Mouse (Mus musculus): ENCODE data around the gene Lamtor2. TPM values are rescaled to one million over a fixed set of nuclear protein-coding genes. Genes with fewer than 3 reads are reported as not detected.
"Not testable (repeated sequence)": the region's sequence is repeated elsewhere in the genome, so short reads cannot be mapped to it uniquely, and the experiment has no call there.

Lamtor2 gene
- polyA plus RNA-seq, 1 experiment from 2014 or later = 86.9 TPM

GRCm38 (mm10) chr3:88586640-88587039 is 33.8 kb upstream of the Lamtor2 start:
- no peak overlapping the region for H3K9ac ChIP-seq (ENCODE audit: low read depth, low read length)
- no peak overlapping the region for H3K4me2 ChIP-seq
- no peak overlapping the region for H3K27ac ChIP-seq (ENCODE audit: low read depth, low read length)
- H3K4me1 ChIP-seq (ENCODE audit: control insufficient read depth, insufficient read depth, low read length) = peaks cover 16% of the 10 kb centered on the region
- no peaks in the 10 kb centered on the region for H3K27me3 ChIP-seq (ENCODE audit: control insufficient read depth, insufficient read depth, low read length)
- H3K9me3 ChIP-seq (replicated peaks; ENCODE audit: control insufficient read depth, low read length) = no peaks in the 10 kb centered on the region
- peaks cover 13% of the 10 kb centered on the region for H3K36me3 ChIP-seq (ENCODE audit: control insufficient read depth, insufficient read depth, low read length)
- WGBS (ENCODE audit: insufficient replicate concordance) = 87% methylated on average over 5 of the region's 5 CpGs
- no peak overlapping the region for H3K4me3 ChIP-seq (ENCODE audit: low read depth, low read length)
- ATAC-seq (replicated peaks; ENCODE audit: insufficient number of reproducible peaks, low FRiP score, low TSS enrichment) = no peak

GRCm38 (mm10) chr3:88585769-88586168 is 32.9 kb upstream of the Lamtor2 start:
- no peak overlapping the region for H3K4me2 ChIP-seq
- peaks cover 13% of the 10 kb centered on the region for H3K36me3 ChIP-seq (ENCODE audit: control insufficient read depth, insufficient read depth, low read length)
- no peak overlapping the region for H3K27ac ChIP-seq (ENCODE audit: low read depth, low read length)
- no peak for ATAC-seq (replicated peaks; ENCODE audit: insufficient number of reproducible peaks, low FRiP score, low TSS enrichment)
- H3K9ac ChIP-seq (ENCODE audit: low read depth, low read length) = no peak overlapping the region
- H3K9me3 ChIP-seq (replicated peaks; ENCODE audit: control insufficient read depth, low read length) = no peaks in the 10 kb centered on the region
- 91% methylated on average over 6 of the region's 6 CpGs for WGBS (ENCODE audit: insufficient replicate concordance)
- peaks cover 7% of the 10 kb centered on the region for H3K4me1 ChIP-seq (ENCODE audit: control insufficient read depth, insufficient read depth, low read length)
- no peak overlapping the region for H3K4me3 ChIP-seq (ENCODE audit: low read depth, low read length)
- no peaks in the 10 kb centered on the region for H3K27me3 ChIP-seq (ENCODE audit: control insufficient read depth, insufficient read depth, low read length)

GRCm38 (mm10) chr3:88579454-88580117 is 26.7 kb upstream of the Lamtor2 start:
- H3K27me3 ChIP-seq (ENCODE audit: control insufficient read depth, insufficient read depth, low read length) = no peaks in the 10 kb centered on the region
- no peaks in the 10 kb centered on the region for H3K9me3 ChIP-seq (replicated peaks; ENCODE audit: control insufficient read depth, low read length)
- H3K4me2 ChIP-seq = peak overlapping the region; percentile 91
- under 1% methylated on average over 34 of the region's 34 CpGs for WGBS (ENCODE audit: insufficient replicate concordance)
- peak; percentile 70; the same call in 1 of the 2 replicates for ATAC-seq (replicated peaks; ENCODE audit: insufficient number of reproducible peaks, low FRiP score, low TSS enrichment)
- H3K9ac ChIP-seq (ENCODE audit: low read depth, low read length) = peak overlapping the region; percentile 87
- no peaks in the 10 kb centered on the region; the same call in 1 of the 2 replicates for H3K36me3 ChIP-seq (ENCODE audit: control insufficient read depth, insufficient read depth, low read length)
- H3K4me3 ChIP-seq (ENCODE audit: low read depth, low read length) = peak overlapping the region; percentile 87
- H3K4me1 ChIP-seq (ENCODE audit: control insufficient read depth, insufficient read depth, low read length) = peaks cover 4% of the 10 kb centered on the region
- H3K27ac ChIP-seq (ENCODE audit: low read depth, low read length) = 0 out of 2 replicates have a peak overlapping the region, but pooled peaks have one; percentile 35

DNA sequence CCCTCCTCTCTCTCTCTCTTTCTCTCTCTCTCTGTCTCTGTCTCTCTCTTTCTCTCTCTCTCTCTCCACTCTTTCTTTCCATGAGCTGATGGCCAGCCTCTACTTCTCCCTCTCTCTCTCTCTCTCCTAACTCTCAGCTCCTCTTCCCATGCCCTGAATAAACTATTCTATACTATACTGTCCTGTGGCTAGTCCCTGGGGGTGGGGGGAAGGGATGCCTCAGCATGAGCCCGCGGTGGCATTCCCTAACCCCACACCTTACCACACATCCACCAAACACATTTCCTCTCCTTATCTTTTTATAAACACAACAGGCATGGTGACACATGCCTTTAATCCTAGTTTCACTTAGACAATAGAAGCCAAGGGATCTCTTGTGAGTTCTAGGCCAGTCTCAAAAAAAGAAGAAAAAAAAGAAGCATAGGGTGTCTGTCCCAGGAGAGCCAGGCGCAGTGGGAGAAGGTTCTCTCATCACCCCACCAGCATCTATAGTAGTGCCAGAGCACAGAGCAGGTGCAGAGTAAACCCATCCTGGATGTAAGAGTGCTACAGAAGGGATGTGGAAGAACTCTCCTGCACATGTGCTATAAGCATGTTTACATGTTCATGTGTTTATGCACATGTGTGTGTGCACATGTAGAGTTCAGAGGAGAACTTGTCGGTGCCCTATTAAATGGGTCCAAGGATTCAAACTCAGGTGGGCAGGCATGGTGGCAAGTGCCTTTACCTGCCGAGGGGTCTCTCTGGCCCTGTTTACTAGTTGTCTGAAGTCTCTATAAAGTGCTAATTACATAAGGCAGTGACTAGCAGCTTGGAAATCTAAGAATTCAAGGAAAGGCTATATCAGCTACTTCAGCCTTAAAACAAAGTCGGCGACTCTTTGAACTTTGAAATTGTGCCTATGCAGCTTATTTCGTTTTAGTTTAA is 25.9 kb upstream of the Lamtor2 start:
- H3K9me3 ChIP-seq (replicated peaks; ENCODE audit: control insufficient read depth, low read length) = no peaks in the 10 kb centered on the region
- H3K4me1 ChIP-seq (ENCODE audit: control insufficient read depth, insufficient read depth, low read length) = peaks cover 4% of the 10 kb centered on the region
- ATAC-seq (replicated peaks; ENCODE audit: insufficient number of reproducible peaks, low FRiP score, low TSS enrichment) = no peak
- H3K36me3 ChIP-seq (ENCODE audit: control insufficient read depth, insufficient read depth, low read length) = no peaks in the 10 kb centered on the region; the same call in 1 of the 2 replicates
- peak overlapping the region; percentile 91 for H3K4me2 ChIP-seq
- WGBS (ENCODE audit: insufficient replicate concordance) = 37% methylated on average over 8 of the region's 8 CpGs
- peak overlapping the region; percentile 87 for H3K4me3 ChIP-seq (ENCODE audit: low read depth, low read length)
- H3K27me3 ChIP-seq (ENCODE audit: control insufficient read depth, insufficient read depth, low read length) = no peaks in the 10 kb centered on the region
- H3K27ac ChIP-seq (ENCODE audit: low read depth, low read length) = 0 out of 2 replicates have a peak overlapping the region, but pooled peaks have one; percentile 35
- H3K9ac ChIP-seq (ENCODE audit: low read depth, low read length) = peak overlapping the region; percentile 87

DNA sequence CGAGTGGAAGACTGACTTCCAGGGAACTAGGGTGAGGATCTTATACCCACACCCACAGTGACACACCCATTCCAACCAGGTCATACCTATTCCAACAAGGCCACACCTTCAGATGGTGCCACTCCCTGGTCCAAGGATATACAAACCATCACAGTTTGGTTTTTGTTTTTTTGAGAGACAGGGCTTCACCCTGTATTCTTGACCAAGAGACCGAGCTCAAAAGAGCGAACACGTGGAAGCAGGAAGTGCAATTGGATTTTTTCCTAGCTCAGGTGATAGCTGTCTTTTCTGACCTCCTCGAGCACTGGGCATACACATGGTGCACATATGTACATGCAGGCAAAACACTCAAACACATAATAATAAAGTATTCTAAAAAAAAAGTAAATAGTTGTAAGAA is 25.0 kb upstream of the Lamtor2 start:
- not testable (repeated sequence) for H3K9me3 ChIP-seq (replicated peaks; ENCODE audit: control insufficient read depth, low read length); H3K4me2 ChIP-seq; H3K9ac ChIP-seq (ENCODE audit: low read depth, low read length); H3K27me3 ChIP-seq (ENCODE audit: control insufficient read depth, insufficient read depth, low read length); H3K27ac ChIP-seq (ENCODE audit: low read depth, low read length); H3K4me1 ChIP-seq (ENCODE audit: control insufficient read depth, insufficient read depth, low read length); ATAC-seq (replicated peaks; ENCODE audit: insufficient number of reproducible peaks, low FRiP score, low TSS enrichment); H3K4me3 ChIP-seq (ENCODE audit: low read depth, low read length); H3K36me3 ChIP-seq (ENCODE audit: control insufficient read depth, insufficient read depth, low read length)
- WGBS (ENCODE audit: insufficient replicate concordance) = 81% methylated on average over 5 of the region's 5 CpGs

DNA sequence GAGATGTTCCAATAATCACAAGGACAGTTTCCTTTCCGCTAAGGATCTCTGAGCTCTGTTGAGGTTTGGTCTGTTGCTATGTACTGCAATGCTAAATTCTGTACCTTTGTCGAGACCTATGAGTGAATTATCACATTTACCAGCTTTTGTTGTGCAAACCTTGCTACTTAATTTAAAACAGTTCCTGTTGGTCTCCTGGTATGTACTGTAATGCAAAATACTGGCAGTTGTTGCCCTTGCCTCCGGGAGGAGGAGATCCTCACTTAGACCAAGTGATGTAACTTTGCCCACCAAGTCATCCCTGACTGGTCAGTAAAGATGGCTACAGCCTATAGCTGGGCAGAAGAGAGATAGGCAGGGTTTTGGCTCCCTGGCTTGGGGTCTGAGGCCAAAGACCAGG is 22.7 kb upstream of the Lamtor2 start, which contains the start of gene Ssr2:
Gene Ssr2 (plus strand): TSS at position 337 of the 400 bp plus-strand sequence.
- H3K9ac ChIP-seq (ENCODE audit: low read depth, low read length) = no peak within 1 kb of the TSS

DNA sequence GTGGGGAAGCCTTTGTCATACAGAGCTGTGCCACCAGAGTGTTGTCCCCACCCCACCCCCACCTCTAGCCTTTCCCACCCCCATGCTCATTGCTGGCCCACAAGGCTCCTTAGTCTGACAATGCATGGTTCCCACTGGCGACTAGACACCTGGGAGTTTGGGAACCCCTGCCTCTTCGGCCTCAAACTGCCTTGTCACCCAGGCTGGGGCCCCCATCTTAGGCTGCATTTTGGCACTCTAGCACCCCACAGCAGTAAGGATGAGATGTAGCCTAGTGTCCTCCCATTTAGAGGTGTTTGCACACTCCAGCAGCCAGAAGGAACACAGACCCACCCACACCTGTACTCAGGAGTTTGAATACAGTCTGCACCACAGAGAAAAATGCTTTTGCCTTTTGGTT is 20.9 kb upstream of the Lamtor2 start:
- H3K9ac ChIP-seq (ENCODE audit: low read depth, low read length) = no peak overlapping the region
- WGBS (ENCODE audit: insufficient replicate concordance) = 80% methylated on average over 2 of the region's 2 CpGs
- H3K4me2 ChIP-seq = no peak overlapping the region
- no peaks in the 10 kb centered on the region for H3K9me3 ChIP-seq (replicated peaks; ENCODE audit: control insufficient read depth, low read length)
- H3K27me3 ChIP-seq (ENCODE audit: control insufficient read depth, insufficient read depth, low read length) = no peaks in the 10 kb centered on the region
- H3K27ac ChIP-seq (ENCODE audit: low read depth, low read length) = no peak overlapping the region
- no peak overlapping the region for H3K4me3 ChIP-seq (ENCODE audit: low read depth, low read length)
- H3K4me1 ChIP-seq (ENCODE audit: control insufficient read depth, insufficient read depth, low read length) = no peaks in the 10 kb centered on the region
- H3K36me3 ChIP-seq (ENCODE audit: control insufficient read depth, insufficient read depth, low read length) = peaks cover 13% of the 10 kb centered on the region
- no peak for ATAC-seq (replicated peaks; ENCODE audit: insufficient number of reproducible peaks, low FRiP score, low TSS enrichment)

More for the DNA sequence above, 22.7 kb upstream of the Lamtor2 start, which contains the start of gene Ssr2:
- no peaks in the 10 kb centered on the region for H3K36me3 ChIP-seq (ENCODE audit: control insufficient read depth, insufficient read depth, low read length)
- ATAC-seq (replicated peaks; ENCODE audit: insufficient number of reproducible peaks, low FRiP score, low TSS enrichment) = no peak
- peaks cover 4% of the 10 kb centered on the region for H3K4me1 ChIP-seq (ENCODE audit: control insufficient read depth, insufficient read depth, low read length)
- 74% methylated on average over 3 of the region's 3 CpGs for WGBS (ENCODE audit: insufficient replicate concordance)
- H3K27me3 ChIP-seq (ENCODE audit: control insufficient read depth, insufficient read depth, low read length) = no peaks in the 10 kb centered on the region
- H3K4me2 ChIP-seq = no peak within 1 kb of the TSS
- H3K9me3 ChIP-seq (replicated peaks; ENCODE audit: control insufficient read depth, low read length) = no peaks in the 10 kb centered on the region
- no peak within 1 kb of the TSS for H3K27ac ChIP-seq (ENCODE audit: low read depth, low read length)
- no peak within 1 kb of the TSS for H3K4me3 ChIP-seq (ENCODE audit: low read depth, low read length)

GRCm38 (mm10) chr3:88572835-88573234 is 20.0 kb upstream of the Lamtor2 start:
- Histone ChIP-seq H3K27ac (ENCODE audit: low read depth, low read length) (no peak overlapping the region), H3K4me2 (no peak overlapping the region), H3K4me1 (ENCODE audit: control insufficient read depth, insufficient read depth, low read length) (no peaks in the 10 kb centered on the region), H3K4me3 (ENCODE audit: low read depth, low read length) (no peak overlapping the region), H3K9ac (ENCODE audit: low read depth, low read length) (no peak overlapping the region), H3K9me3 (replicated peaks; ENCODE audit: control insufficient read depth, low read length) (no peaks in the 10 kb centered on the region), H3K36me3 (ENCODE audit: control insufficient read depth, insufficient read depth, low read length) (peaks cover 23% of the 10 kb centered on the region), H3K27me3 (ENCODE audit: control insufficient read depth, insufficient read depth, low read length) (no peaks in the 10 kb centered on the region)
- WGBS (ENCODE audit: insufficient replicate concordance) = 82% methylated on average over 2 of the region's 2 CpGs
- no peak for ATAC-seq (replicated peaks; ENCODE audit: insufficient number of reproducible peaks, low FRiP score, low TSS enrichment)
